Comparison of ENCODE assay signal across 8 mouse cellular contexts in the genomic region with DNA sequence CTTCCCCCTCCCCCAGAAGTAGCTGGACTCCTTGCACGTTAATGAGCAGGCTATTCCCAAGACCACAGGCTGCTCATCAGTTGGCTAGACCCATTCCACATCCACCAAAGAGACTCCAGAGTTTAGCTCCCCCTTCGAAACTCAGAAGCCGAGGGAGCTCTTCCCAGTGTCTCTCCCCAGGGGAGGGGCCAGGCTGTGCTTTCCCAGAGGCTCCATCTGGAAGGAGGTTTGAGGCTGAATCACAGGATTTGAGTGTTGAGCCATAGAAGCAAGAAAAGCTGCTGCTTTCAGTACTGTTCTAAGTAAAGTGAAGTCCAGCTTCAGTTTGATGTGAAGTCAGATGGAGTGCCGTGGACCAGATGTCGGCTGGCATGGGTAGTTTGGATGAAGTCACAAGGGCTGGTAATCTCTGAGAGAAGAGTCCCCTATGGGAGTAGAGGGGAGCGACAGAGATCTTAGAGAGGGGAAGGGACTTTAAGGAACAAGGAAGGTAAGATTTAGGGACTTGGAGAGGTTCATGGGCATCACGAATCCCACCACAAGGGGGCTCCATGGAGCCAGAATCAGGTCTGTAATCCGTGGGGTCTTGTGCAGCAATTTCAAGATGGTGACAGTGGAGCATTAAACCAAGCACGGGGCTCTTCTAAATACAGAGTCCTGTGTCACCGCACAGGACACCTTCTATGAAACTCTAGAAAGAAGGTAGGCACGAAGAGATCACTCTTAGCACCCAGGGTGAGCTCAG. TPM values are rescaled to one million over a fixed set of nuclear protein-coding genes. Genes with fewer than 3 reads are reported as not detected.
DNase-seq lines count a peak whose midpoint lies in the region; ATAC-seq lines count a peak whose summit lies in the region.

No protein-coding gene starts in this region.

- no peaks in the 10 kb centered on the region for H3K36me3 ChIP-seq in neural tube, embryonic 15.5 days

- peaks cover 9% of the 10 kb centered on the region for H3K4me1 ChIP-seq in neural tube, embryonic 15.5 days

- H3K27ac ChIP-seq in neural tube, embryonic 15.5 days (replicated peaks) = no peak overlapping the region

- no peaks in the 10 kb centered on the region for H3K9me3 ChIP-seq in neural tube, embryonic 15.5 days (replicated peaks)

- ATAC-seq in neural tube, embryonic 15.5 days (ENCODE audit: low FRiP score) = no peak

- H3K4me2 ChIP-seq in neural tube, embryonic 15.5 days = no peak overlapping the region

- no peak overlapping the region for H3K4me3 ChIP-seq in neural tube, embryonic 15.5 days (replicated peaks)

- DNase-seq in cerebellum, postnatal 10 days = peak; percentile 60 to 61
- DNase-seq in cerebellum, adult 8-10 months = no peak
- DNase-seq in neural tube, embryonic 10.5 days (ENCODE audit: extremely low spot score, low spot score) = peak; percentile 36
- DNase-seq in fibroblast of lung, adult 2 months (ENCODE audit: low read depth) = peak; percentile 46
- DNase-seq in layer of hippocampus, adult 8-10 months (ENCODE audit: low spot score in 2 of 2) = peak; percentile 56 to 57
- peak; percentile 70 for DNase-seq in mesoderm, embryonic 11.5 days (ENCODE audit: low read depth, low spot score)
- DNase-seq in ovary, postnatal 36 days (ENCODE audit: low spot score) = no peak

- H3K27me3 ChIP-seq in neural tube, embryonic 15.5 days (replicated peaks) = peaks cover 12% of the 10 kb centered on the region

- no peak overlapping the region for H3K9ac ChIP-seq in neural tube, embryonic 15.5 days (replicated peaks)

- 73% methylated on average over 11 of the region's 11 CpGs for WGBS in neural tube, embryonic 15.5 days

RNA-seq across cellular contexts. Expression of a gene that starts 38.5 kb away (rescaled TPM):
- polyA plus RNA-seq in neural tube, embryonic 15.5 days (2015; fragmentation: Nextera tagmentation; extraction: Ambion mirVana) = 0.19 and 0.34 TPM in 2 replicates
- total RNA-seq in layer of hippocampus, adult 8-10 months (2022) = under 1 TPM in 3 of 4 experiments, not detected in 1; 0.10 to 0.31 (median 0.16) TPM

Comparison
In these comparisons a context has a peak if more than half of its experiments do, and no peak if none do; other contexts are left out.
1. DNase-seq: peak in cerebellum, postnatal 10 days (2 of 2), neural tube, embryonic 10.5 days (single experiment), fibroblast of lung, adult 2 months (single experiment), layer of hippocampus, adult 8-10 months (2 of 2) and mesoderm, embryonic 11.5 days (single experiment); none in cerebellum, adult 8-10 months (single experiment) and ovary, postnatal 36 days (single experiment).